Mouse (Mus musculus) olfactory bulb, adult 2 months (tissue): ENCODE results near the gene Uba52.

ENCODE experiments used
- CTCF ChIP-seq: fragments of 200-500 bp; IDR thresholded peaks from 2 replicates; pipeline ENCODE4 v1.5.1; 2012; ENCODE audit warnings: low read depth, mild to moderate bottlenecking, low read length, moderate library complexity; ENCODE audit not compliant: insufficient read depth
- POLR2A ChIP-seq: fragments of 200-500 bp; IDR thresholded peaks from 2 replicates; pipeline ENCODE4 v1.6.1; 2012; ENCODE audit warnings: mild to moderate bottlenecking, low read depth, low read length, moderate library complexity; ENCODE audit not compliant: insufficient read depth

GRCm38 (mm10) chr8:70534281-70534680, 23.7 kb upstream of the Uba52 start:
- TF ChIP-seq CTCF (no peak), POLR2A (no peak)
